Mouse (Mus musculus): ENCODE data around the gene H1foo.

- no peak for TF ChIP-seq POLR2A (IDR thresholded peaks at IDR 0.05; ENCODE audit: extremely low read depth, insufficient read depth, low read length)
- TF ChIP-seq CTCF (IDR thresholded peaks at IDR 0.05; ENCODE audit: extremely low read depth, insufficient read depth, low read length), result no peak
These were observed 46.7 kb upstream of the H1foo start for GRCm38 (mm10) chr6:115897926-115898520.
